Mouse (Mus musculus): ENCODE measurements around the gene Zyx. TPM values are rescaled to one million over a fixed set of nuclear protein-coding genes. Genes with fewer than 3 reads are reported as not detected.

Zyx gene
- polyA plus RNA-seq, 1 experiment = 98.6 TPM

- TF ChIP-seq CTCF (IDR thresholded peaks at IDR 0.05; ENCODE audit: low read depth, low read length) = no peak
- TF ChIP-seq POLR2A (IDR thresholded peaks at IDR 0.05; ENCODE audit: borderline replicate concordance, low read depth, low read length) = no peak
- Histone ChIP-seq H3K4me3 (ENCODE audit: insufficient read depth, low read length) (no peak overlapping the region), H3K27ac (ENCODE audit: insufficient read depth, low read depth, low read length) (no peak overlapping the region), H3K4me1 (ENCODE audit: control insufficient read depth, insufficient read depth, low read length) (peaks cover 28% of the 10 kb centered on the region)
Measured at GRCm38 (mm10) chr6:42356913-42357312, 7.5 kb downstream of the Zyx start.

- H3K4me3 ChIP-seq (ENCODE audit: insufficient read depth, low read length) = no peak overlapping the region
- H3K4me1 ChIP-seq (ENCODE audit: control insufficient read depth, insufficient read depth, low read length) = peaks cover 18% of the 10 kb centered on the region
- TF ChIP-seq CTCF (IDR thresholded peaks at IDR 0.05; ENCODE audit: low read depth, low read length) (no peak), POLR2A (IDR thresholded peaks at IDR 0.05; ENCODE audit: borderline replicate concordance, low read depth, low read length) (no peak)
- H3K27ac ChIP-seq (ENCODE audit: insufficient read depth, low read depth, low read length) = no peak overlapping the region
Measured at GRCm38 (mm10) chr6:42357901-42358300, 8.5 kb downstream of the Zyx start.

- Histone ChIP-seq H3K4me1 (ENCODE audit: control insufficient read depth, insufficient read depth, low read length) (peaks cover 12% of the 10 kb centered on the region), H3K27ac (ENCODE audit: insufficient read depth, low read depth, low read length) (no peak overlapping the region), H3K4me3 (ENCODE audit: insufficient read depth, low read length) (no peak overlapping the region)
- TF ChIP-seq CTCF (IDR thresholded peaks at IDR 0.05; ENCODE audit: low read depth, low read length) (no peak), POLR2A (IDR thresholded peaks at IDR 0.05; ENCODE audit: borderline replicate concordance, low read depth, low read length) (no peak)
Measured at GRCm38 (mm10) chr6:42358901-42359300, 9.5 kb downstream of the Zyx start.

- Histone ChIP-seq H3K4me1 (ENCODE audit: control insufficient read depth, insufficient read depth, low read length) (peaks cover 7% of the 10 kb centered on the region), H3K4me3 (ENCODE audit: insufficient read depth, low read length) (no peak overlapping the region), H3K27ac (ENCODE audit: insufficient read depth, low read depth, low read length) (no peak overlapping the region)
- no peak for TF ChIP-seq POLR2A (IDR thresholded peaks at IDR 0.05; ENCODE audit: borderline replicate concordance, low read depth, low read length)
- no peak for TF ChIP-seq CTCF (IDR thresholded peaks at IDR 0.05; ENCODE audit: low read depth, low read length)
Measured at GRCm38 (mm10) chr6:42359364-42360147, 10.1 kb downstream of the Zyx start.

- no peak overlapping the region for H3K27ac ChIP-seq (ENCODE audit: insufficient read depth, low read depth, low read length)
- no peak overlapping the region for H3K4me3 ChIP-seq (ENCODE audit: insufficient read depth, low read length)
- no peak for TF ChIP-seq POLR2A (IDR thresholded peaks at IDR 0.05; ENCODE audit: borderline replicate concordance, low read depth, low read length)
- TF ChIP-seq CTCF (IDR thresholded peaks at IDR 0.05; ENCODE audit: low read depth, low read length) = no peak
- H3K4me1 ChIP-seq (ENCODE audit: control insufficient read depth, insufficient read depth, low read length) = no peaks in the 10 kb centered on the region
Measured at GRCm38 (mm10) chr6:42360231-42360840, 10.9 kb downstream of the Zyx start.

GRCm38 (mm10) chr6:42361041-42361895, 11.8 kb downstream of the Zyx start:
- TF ChIP-seq POLR2A (IDR thresholded peaks at IDR 0.05; ENCODE audit: borderline replicate concordance, low read depth, low read length) (no peak), CTCF (IDR thresholded peaks at IDR 0.05; ENCODE audit: low read depth, low read length) (no peak)
- Histone ChIP-seq H3K4me3 (ENCODE audit: insufficient read depth, low read length) (no peak overlapping the region), H3K4me1 (ENCODE audit: control insufficient read depth, insufficient read depth, low read length) (no peaks in the 10 kb centered on the region), H3K27ac (ENCODE audit: insufficient read depth, low read depth, low read length) (no peak overlapping the region)

- TF ChIP-seq POLR2A (IDR thresholded peaks at IDR 0.05; ENCODE audit: borderline replicate concordance, low read depth, low read length) (no peak), CTCF (IDR thresholded peaks at IDR 0.05; ENCODE audit: low read depth, low read length) (no peak)
- Histone ChIP-seq H3K27ac (ENCODE audit: insufficient read depth, low read depth, low read length) (no peak overlapping the region), H3K4me3 (ENCODE audit: insufficient read depth, low read length) (no peak overlapping the region), H3K4me1 (ENCODE audit: control insufficient read depth, insufficient read depth, low read length) (no peaks in the 10 kb centered on the region)
Measured at GRCm38 (mm10) chr6:42362074-42362473, 12.6 kb downstream of the Zyx start.

GRCm38 (mm10) chr6:42362497-42362896, 13.1 kb downstream of the Zyx start:
- Histone ChIP-seq H3K27ac (ENCODE audit: insufficient read depth, low read depth, low read length) (no peak overlapping the region), H3K4me1 (ENCODE audit: control insufficient read depth, insufficient read depth, low read length) (no peaks in the 10 kb centered on the region), H3K4me3 (ENCODE audit: insufficient read depth, low read length) (no peak overlapping the region)
- TF ChIP-seq CTCF (IDR thresholded peaks at IDR 0.05; ENCODE audit: low read depth, low read length) = no peak
- no peak for TF ChIP-seq POLR2A (IDR thresholded peaks at IDR 0.05; ENCODE audit: borderline replicate concordance, low read depth, low read length)

- TF ChIP-seq CTCF (IDR thresholded peaks at IDR 0.05; ENCODE audit: low read depth, low read length) = no peak
- no peak for TF ChIP-seq POLR2A (IDR thresholded peaks at IDR 0.05; ENCODE audit: borderline replicate concordance, low read depth, low read length)
- Histone ChIP-seq H3K4me3 (ENCODE audit: insufficient read depth, low read length) (no peak overlapping the region), H3K27ac (ENCODE audit: insufficient read depth, low read depth, low read length) (no peak overlapping the region), H3K4me1 (ENCODE audit: control insufficient read depth, insufficient read depth, low read length) (no peaks in the 10 kb centered on the region)
Measured at GRCm38 (mm10) chr6:42362974-42363373, 13.5 kb downstream of the Zyx start.
